Mouse (Mus musculus): Measurements from ENCODE around the gene Nprl2. TPM values are rescaled to one million over a fixed set of nuclear protein-coding genes. Genes with fewer than 3 reads are reported as not detected.

The Nprl2 gene
- polyA plus RNA-seq, 1 experiment from 2014 or later: 40.9 TPM

GRCm38 (mm10) chr9:107541005-107541404 lies 1.0 kb upstream of the Nprl2 start:
- Histone ChIP-seq H3K9ac (ENCODE audit: low read length) (peak overlapping the region; percentile 7; the same call in 1 of the 2 replicates), H3K4me2 (ENCODE audit: low read depth, severe bottlenecking) (peak overlapping the region; percentile 94), H3K27ac (replicated peaks; ENCODE audit: low read depth, low read length) (no peak overlapping the region), H3K4me1 (ENCODE audit: control insufficient read depth, insufficient read depth, low read length) (peaks cover 23% of the 10 kb centered on the region), H3K36me3 (ENCODE audit: control insufficient read depth, insufficient read depth, low read length) (peaks cover 26% of the 10 kb centered on the region), H3K9me3 (ENCODE audit: control insufficient read depth, low read length) (no peaks in the 10 kb centered on the region), H3K27me3 (ENCODE audit: control insufficient read depth, insufficient read depth, low read length) (no peaks in the 10 kb centered on the region), H3K4me3 (ENCODE audit: low read depth, low read length) (peak overlapping the region; percentile 53)
- DNase-seq (ENCODE audit: low spot score) (no peak), ATAC-seq (ENCODE audit: insufficient number of reproducible peaks, low FRiP score, low TSS enrichment, low read depth) (no peak)
- WGBS: 31% methylated on average over 10 of the region's 10 CpGs

DNA sequence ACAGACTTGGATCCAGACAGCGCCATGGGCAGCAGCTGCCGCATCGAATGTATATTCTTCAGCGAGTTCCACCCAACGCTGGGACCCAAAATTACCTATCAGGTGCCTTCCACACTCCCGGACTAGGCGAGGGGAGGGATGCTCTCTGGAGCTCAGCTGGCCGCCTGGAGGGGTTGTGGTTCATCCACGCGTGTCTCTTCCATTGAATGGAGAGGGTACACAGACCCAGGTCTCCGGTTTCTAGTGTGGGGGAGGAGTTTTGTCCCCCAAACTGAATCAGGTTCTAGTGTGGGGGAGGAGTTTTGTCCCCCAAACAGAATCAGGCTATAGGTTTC lies 293 bp downstream of the Nprl2 start:
- Histone ChIP-seq H3K27me3 (ENCODE audit: control insufficient read depth, insufficient read depth, low read length) (no peaks in the 10 kb centered on the region), H3K4me2 (ENCODE audit: low read depth, severe bottlenecking) (peak overlapping the region; percentile 94), H3K9me3 (ENCODE audit: control insufficient read depth, low read length) (no peaks in the 10 kb centered on the region), H3K9ac (ENCODE audit: low read length) (peak overlapping the region; percentile 64), H3K36me3 (ENCODE audit: control insufficient read depth, insufficient read depth, low read length) (peaks cover 26% of the 10 kb centered on the region), H3K27ac (replicated peaks; ENCODE audit: low read depth, low read length) (no peak overlapping the region), H3K4me1 (ENCODE audit: control insufficient read depth, insufficient read depth, low read length) (peaks cover 23% of the 10 kb centered on the region), H3K4me3 (ENCODE audit: low read depth, low read length) (peak overlapping the region; percentile 53)
- ATAC-seq (ENCODE audit: insufficient number of reproducible peaks, low FRiP score, low TSS enrichment, low read depth) (no peak), DNase-seq (ENCODE audit: low spot score) (no peak)
- WGBS: 1% methylated on average over 11 of the region's 11 CpGs

GRCm38 (mm10) chr9:107542721-107543120 lies 695 bp downstream of the Nprl2 start:
- Histone ChIP-seq H3K4me3 (ENCODE audit: low read depth, low read length) (peak overlapping the region; percentile 53), H3K27ac (replicated peaks; ENCODE audit: low read depth, low read length) (no peak overlapping the region), H3K4me1 (ENCODE audit: control insufficient read depth, insufficient read depth, low read length) (peaks cover 26% of the 10 kb centered on the region), H3K9me3 (ENCODE audit: control insufficient read depth, low read length) (no peaks in the 10 kb centered on the region), H3K36me3 (ENCODE audit: control insufficient read depth, insufficient read depth, low read length) (peaks cover 26% of the 10 kb centered on the region), H3K9ac (ENCODE audit: low read length) (no peak overlapping the region), H3K4me2 (ENCODE audit: low read depth, severe bottlenecking) (peak overlapping the region; percentile 94), H3K27me3 (ENCODE audit: control insufficient read depth, insufficient read depth, low read length) (no peaks in the 10 kb centered on the region)
- ATAC-seq (ENCODE audit: insufficient number of reproducible peaks, low FRiP score, low TSS enrichment, low read depth): no peak
- WGBS: 45% methylated on average over 8 of the region's 8 CpGs
- DNase-seq (ENCODE audit: low spot score): no peak

GRCm38 (mm10) chr9:107543299-107543698 lies 1.3 kb downstream of the Nprl2 start:
- Histone ChIP-seq H3K4me3 (ENCODE audit: low read depth, low read length) (no peak overlapping the region), H3K36me3 (ENCODE audit: control insufficient read depth, insufficient read depth, low read length) (peaks cover 21% of the 10 kb centered on the region), H3K9me3 (ENCODE audit: control insufficient read depth, low read length) (no peaks in the 10 kb centered on the region), H3K27me3 (ENCODE audit: control insufficient read depth, insufficient read depth, low read length) (no peaks in the 10 kb centered on the region), H3K4me2 (ENCODE audit: low read depth, severe bottlenecking) (peak overlapping the region; percentile 94; the same call in 1 of the 2 replicates), H3K4me1 (ENCODE audit: control insufficient read depth, insufficient read depth, low read length) (peaks cover 26% of the 10 kb centered on the region), H3K27ac (replicated peaks; ENCODE audit: low read depth, low read length) (no peak overlapping the region), H3K9ac (ENCODE audit: low read length) (no peak overlapping the region)
- DNase-seq (ENCODE audit: low spot score): no peak
- WGBS: 87% methylated on average over 11 of the region's 11 CpGs
- no peak for ATAC-seq (ENCODE audit: insufficient number of reproducible peaks, low FRiP score, low TSS enrichment, low read depth)

GRCm38 (mm10) chr9:107544196-107544700 lies 2.2 kb downstream of the Nprl2 start:
- whole genome bisulfite sequencing: 95% methylated on average over 17 of the region's 17 CpGs
- Histone ChIP-seq H3K9me3 (ENCODE audit: control insufficient read depth, low read length) (no peaks in the 10 kb centered on the region), H3K4me3 (ENCODE audit: low read depth, low read length) (no peak overlapping the region), H3K4me2 (ENCODE audit: low read depth, severe bottlenecking) (no peak overlapping the region), H3K27me3 (ENCODE audit: control insufficient read depth, insufficient read depth, low read length) (no peaks in the 10 kb centered on the region), H3K9ac (ENCODE audit: low read length) (no peak overlapping the region), H3K36me3 (ENCODE audit: control insufficient read depth, insufficient read depth, low read length) (peaks cover 11% of the 10 kb centered on the region), H3K4me1 (ENCODE audit: control insufficient read depth, insufficient read depth, low read length) (peaks cover 26% of the 10 kb centered on the region), H3K27ac (replicated peaks; ENCODE audit: low read depth, low read length) (no peak overlapping the region)
- no peak for ATAC-seq (ENCODE audit: insufficient number of reproducible peaks, low FRiP score, low TSS enrichment, low read depth)
- no peak for DNase-seq (ENCODE audit: low spot score)

DNA sequence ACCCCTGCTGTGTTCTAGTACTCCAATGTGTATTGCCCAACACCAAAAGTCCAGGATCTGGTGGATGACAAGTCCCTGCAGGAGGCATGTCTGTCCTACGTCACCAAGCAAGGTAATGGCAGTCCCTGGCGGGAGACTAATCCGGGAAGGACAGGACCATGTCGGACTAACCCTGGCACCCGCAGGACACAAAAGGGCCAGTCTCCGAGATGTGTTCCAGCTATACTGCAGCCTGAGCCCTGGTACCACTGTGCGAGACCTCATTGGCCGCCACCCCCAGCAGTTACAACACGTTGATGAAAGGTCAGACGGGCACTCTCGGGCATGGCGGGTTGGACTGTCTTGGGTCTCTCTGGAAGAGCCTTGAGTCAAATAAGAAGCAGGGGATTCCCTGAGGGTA lies 2.7 kb downstream of the Nprl2 start:
- WGBS: 95% methylated on average over 12 of the region's 12 CpGs
- peaks cover 26% of the 10 kb centered on the region for H3K4me1 ChIP-seq (ENCODE audit: control insufficient read depth, insufficient read depth, low read length)

DNA sequence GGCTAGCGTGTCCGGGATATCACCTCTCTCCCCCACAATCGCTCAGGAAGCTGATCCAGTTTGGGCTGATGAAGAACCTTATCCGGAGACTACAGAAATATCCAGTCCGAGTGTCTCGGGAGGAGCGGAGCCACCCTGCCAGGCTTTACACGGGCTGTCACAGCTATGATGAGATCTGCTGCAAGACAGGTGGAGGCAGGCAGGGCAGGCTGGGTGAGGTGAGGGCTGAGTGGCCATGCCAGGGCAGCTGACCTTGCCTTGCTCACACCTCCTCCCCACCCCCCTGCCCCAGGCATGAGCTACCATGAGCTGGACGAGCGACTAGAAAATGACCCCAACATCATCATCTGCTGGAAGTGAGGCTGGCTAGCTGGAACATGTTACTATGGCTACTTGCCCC lies 3.2 kb downstream of the Nprl2 start:
- 83% methylated on average over 10 of the region's 10 CpGs for WGBS
- no peak for ATAC-seq (ENCODE audit: insufficient number of reproducible peaks, low FRiP score, low TSS enrichment, low read depth)
- Histone ChIP-seq H3K4me3 (ENCODE audit: low read depth, low read length) (no peak overlapping the region), H3K9me3 (ENCODE audit: control insufficient read depth, low read length) (no peaks in the 10 kb centered on the region), H3K27ac (replicated peaks; ENCODE audit: low read depth, low read length) (no peak overlapping the region), H3K36me3 (ENCODE audit: control insufficient read depth, insufficient read depth, low read length) (peaks cover 5% of the 10 kb centered on the region; the same call in 1 of the 2 replicates), H3K9ac (ENCODE audit: low read length) (no peak overlapping the region), H3K4me2 (ENCODE audit: low read depth, severe bottlenecking) (no peak overlapping the region), H3K4me1 (ENCODE audit: control insufficient read depth, insufficient read depth, low read length) (peaks cover 26% of the 10 kb centered on the region), H3K27me3 (ENCODE audit: control insufficient read depth, insufficient read depth, low read length) (no peaks in the 10 kb centered on the region)
- DNase-seq (ENCODE audit: low spot score): no peak

More for the DNA sequence above, 2.7 kb downstream of the Nprl2 start:
- Histone ChIP-seq H3K4me2 (ENCODE audit: low read depth, severe bottlenecking) (no peak overlapping the region), H3K27ac (replicated peaks; ENCODE audit: low read depth, low read length) (no peak overlapping the region), H3K4me3 (ENCODE audit: low read depth, low read length) (no peak overlapping the region), H3K9ac (ENCODE audit: low read length) (no peak overlapping the region), H3K9me3 (ENCODE audit: control insufficient read depth, low read length) (no peaks in the 10 kb centered on the region), H3K36me3 (ENCODE audit: control insufficient read depth, insufficient read depth, low read length) (peaks cover 8% of the 10 kb centered on the region), H3K27me3 (ENCODE audit: control insufficient read depth, insufficient read depth, low read length) (no peaks in the 10 kb centered on the region)
- no peak for DNase-seq (ENCODE audit: low spot score)
- ATAC-seq (ENCODE audit: insufficient number of reproducible peaks, low FRiP score, low TSS enrichment, low read depth): no peak

- WGBS: 3% methylated on average over 3 of the region's 3 CpGs
- peaks cover 29% of the 10 kb centered on the region for H3K4me1 ChIP-seq (ENCODE audit: control insufficient read depth, insufficient read depth, low read length)
- H3K27me3 ChIP-seq (ENCODE audit: control insufficient read depth, insufficient read depth, low read length): no peaks in the 10 kb centered on the region
- no peak for ATAC-seq (ENCODE audit: insufficient number of reproducible peaks, low FRiP score, low TSS enrichment, low read depth)
- H3K4me3 ChIP-seq (ENCODE audit: low read depth, low read length): no peak overlapping the region
- DNase-seq (ENCODE audit: low spot score): peak; percentile 89
- no peak overlapping the region for H3K27ac ChIP-seq (replicated peaks; ENCODE audit: low read depth, low read length)
- H3K36me3 ChIP-seq (ENCODE audit: control insufficient read depth, insufficient read depth, low read length): peaks cover 5% of the 10 kb centered on the region; the same call in 1 of the 2 replicates
- no peak overlapping the region for H3K4me2 ChIP-seq (ENCODE audit: low read depth, severe bottlenecking)
- no peaks in the 10 kb centered on the region for H3K9me3 ChIP-seq (ENCODE audit: control insufficient read depth, low read length)
- H3K9ac ChIP-seq (ENCODE audit: low read length): no peak overlapping the region
These were observed 3.6 kb downstream of the Nprl2 start for GRCm38 (mm10) chr9:107545602-107546001.

GRCm38 (mm10) chr9:107547026-107547425 lies 5.0 kb downstream of the Nprl2 start, which contains the start of gene Zmynd10:
TSS of gene Zmynd10 (plus strand) at chr9:107547298.
- WGBS: 1% methylated on average over 20 of the region's 20 CpGs
- H3K4me1 ChIP-seq (ENCODE audit: control insufficient read depth, insufficient read depth, low read length): peaks cover 37% of the 10 kb centered on the region
- H3K27ac ChIP-seq (replicated peaks; ENCODE audit: low read depth, low read length): peak within 1 kb of the TSS; percentile 42; the same call in 1 of the 2 replicates

More at GRCm38 (mm10) chr9:107547026-107547425, 5.0 kb downstream of the Nprl2 start, which contains the start of gene Zmynd10:
- peaks cover 5% of the 10 kb centered on the region; the same call in 1 of the 2 replicates for H3K36me3 ChIP-seq (ENCODE audit: control insufficient read depth, insufficient read depth, low read length)
- ATAC-seq (ENCODE audit: insufficient number of reproducible peaks, low FRiP score, low TSS enrichment, low read depth) (peak; percentile 75), DNase-seq (ENCODE audit: low spot score) (peak; percentile 94)
- H3K4me3 ChIP-seq (ENCODE audit: low read depth, low read length): 0 out of 2 replicates have a peak within 1 kb of the TSS, but pooled peaks have one; percentile 6
- H3K4me2 ChIP-seq (ENCODE audit: low read depth, severe bottlenecking): peak within 1 kb of the TSS; percentile 44
- no peaks in the 10 kb centered on the region for H3K27me3 ChIP-seq (ENCODE audit: control insufficient read depth, insufficient read depth, low read length)
- H3K9me3 ChIP-seq (ENCODE audit: control insufficient read depth, low read length): no peaks in the 10 kb centered on the region
- peak within 1 kb of the TSS; percentile 30; the same call in 1 of the 2 replicates for H3K9ac ChIP-seq (ENCODE audit: low read length)
